Mouse (Mus musculus) C2C12 (cell line): ENCODE results near the gene Ctso.

Source experiments
- CEBPB ChIP-seq: IDR thresholded peaks from one replicate; pipeline ENCODE4 v1.6.1; 2011; ENCODE audit warnings: low read depth, mild to moderate bottlenecking, control low read depth, moderate library complexity
- CTCF ChIP-seq: IDR thresholded peaks from one replicate; pipeline ENCODE4 v1.5.1; 2011; ENCODE audit not compliant: control insufficient read depth, insufficient read depth, insufficient read length
- MAX ChIP-seq: IDR thresholded peaks from one replicate; pipeline ENCODE4 v1.6.1; 2011; ENCODE audit warnings: mild to moderate bottlenecking, control low read depth
- MYOD1 ChIP-seq: IDR thresholded peaks from one replicate; pipeline ENCODE4 v1.6.1; 2011; ENCODE audit warnings: low read depth; ENCODE audit not compliant: control insufficient read depth, insufficient read length
- MYOG ChIP-seq: IDR thresholded peaks from one replicate; pipeline ENCODE4 v1.6.1; 2011; ENCODE audit not compliant: control insufficient read depth, insufficient read length; ENCODE audit errors: extremely low read depth
- USF1 ChIP-seq: IDR thresholded peaks from one replicate; pipeline ENCODE4 v1.6.1; 2011; ENCODE audit warnings: low read depth, mild to moderate bottlenecking, control low read depth, moderate library complexity

DNA sequence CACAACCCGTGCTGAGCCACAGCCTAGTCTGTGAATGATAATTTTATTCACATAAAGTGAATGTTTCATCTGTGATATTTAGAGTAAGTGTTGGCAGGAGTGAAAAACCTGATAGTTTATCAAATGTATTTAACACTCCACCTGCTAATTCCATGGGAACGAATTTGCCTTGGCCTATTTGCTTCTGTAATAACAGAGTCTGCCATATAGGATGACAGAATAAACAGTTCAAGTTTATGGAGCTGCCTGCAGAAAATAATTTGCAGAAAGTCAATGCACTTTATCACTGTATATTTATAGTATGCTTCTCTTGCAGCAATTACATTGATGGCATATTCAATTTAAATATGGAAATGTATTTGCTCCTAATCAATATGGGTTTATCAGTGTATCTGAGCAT, 19.4 kb downstream of the Ctso start:
- TF ChIP-seq USF1 (no peak), MAX (no peak), CTCF (no peak), CEBPB (no peak), MYOG (no peak), MYOD1 (no peak)
